ENCODE assay signal across 8 mouse cellular contexts in genomic region chr2:34801516-34802482, GRCm38 (mm10). TPM values are rescaled to one million over a fixed set of nuclear protein-coding genes. Genes with fewer than 3 reads are reported as not detected.
A peak's percentile ranks its signal among the peaks of the same experiment; 100 is the strongest.
DNase-seq lines count a peak whose midpoint lies in the region; ATAC-seq and TF ChIP-seq lines count a peak whose summit lies in the region.

No protein-coding gene starts in this region.

- peak; percentile 96 for TF ChIP-seq POLR2A in heart, adult 2 months (IDR thresholded peaks at IDR 0.05; ENCODE audit: insufficient read depth, low read depth, low read length)

- H3K4me3 ChIP-seq in embryonic facial prominence, embryonic 14.5 days (ENCODE audit: low read depth, low read length), result peak overlapping the region; percentile 65
- H3K4me3 ChIP-seq in heart, adult 2 months, result peak overlapping the region; percentile 68
- peak overlapping the region; percentile 69 for H3K4me3 ChIP-seq in limb, embryonic 13.5 days
- peak overlapping the region; percentile 61 for H3K4me3 ChIP-seq in midbrain, embryonic 16.5 days (ENCODE audit: low read depth, low read length)

- no peaks in the 10 kb centered on the region for H3K9me3 ChIP-seq in embryonic facial prominence, embryonic 14.5 days (ENCODE audit: control insufficient read depth, low read length)
- H3K9me3 ChIP-seq in limb, embryonic 13.5 days, result no peaks in the 10 kb centered on the region
- no peaks in the 10 kb centered on the region for H3K9me3 ChIP-seq in midbrain, embryonic 16.5 days (replicated peaks; ENCODE audit: control insufficient read depth, low read length, poor library complexity, severe bottlenecking)

- peak; percentile 96 for ATAC-seq in embryonic facial prominence, embryonic 14.5 days (ENCODE audit: low read depth)
- peak; percentile 97 for ATAC-seq in limb, embryonic 13.5 days (ENCODE audit: low FRiP score, low read depth)
- ATAC-seq in midbrain, embryonic 16.5 days, result peak; percentile 97

- intact Hi-C loops in heart, adult 2 months (cut with DNase I), result loop anchor here (1.0 kb wide), 1 partner anchor 25 kb away; the partner anchor contains the start of gene Fbxw2

- H3K4me1 ChIP-seq in embryonic facial prominence, embryonic 14.5 days (ENCODE audit: control insufficient read depth, insufficient read depth, low read length), result peaks cover 19% of the 10 kb centered on the region
- H3K4me1 ChIP-seq in heart, adult 2 months (ENCODE audit: control insufficient read depth, insufficient read depth, low read length), result peaks cover 12% of the 10 kb centered on the region
- H3K4me1 ChIP-seq in limb, embryonic 13.5 days, result peaks cover 31% of the 10 kb centered on the region
- peaks cover 17% of the 10 kb centered on the region for H3K4me1 ChIP-seq in midbrain, embryonic 16.5 days (ENCODE audit: control insufficient read depth, insufficient read depth, low read length)

- peak overlapping the region; percentile 87 for H3K9ac ChIP-seq in embryonic facial prominence, embryonic 14.5 days (ENCODE audit: low read depth, low read length)
- peak overlapping the region; percentile 75 for H3K9ac ChIP-seq in heart, adult 2 months (ENCODE audit: low read depth, low read length)
- peak overlapping the region; percentile 84 for H3K9ac ChIP-seq in limb, embryonic 13.5 days
- H3K9ac ChIP-seq in midbrain, embryonic 16.5 days (ENCODE audit: low read depth, low read length), result peak overlapping the region; percentile 83

- peak; percentile 41 for TF ChIP-seq CTCF in heart, adult 2 months (IDR thresholded peaks at IDR 0.05)

- H3K27ac ChIP-seq in embryonic facial prominence, embryonic 14.5 days (replicated peaks; ENCODE audit: low read depth, low read length), result peak overlapping the region; percentile 71
- H3K27ac ChIP-seq in heart, adult 2 months, result peak overlapping the region; percentile 90
- peak overlapping the region; percentile 85 for H3K27ac ChIP-seq in limb, embryonic 13.5 days
- H3K27ac ChIP-seq in midbrain, embryonic 16.5 days (ENCODE audit: low read length), result peak overlapping the region; percentile 91

- no peaks in the 10 kb centered on the region for H3K27me3 ChIP-seq in embryonic facial prominence, embryonic 14.5 days (replicated peaks; ENCODE audit: control insufficient read depth, insufficient read depth, low read length)
- no peaks in the 10 kb centered on the region for H3K27me3 ChIP-seq in heart, adult 2 months (ENCODE audit: control insufficient read depth, insufficient read depth, low read length)
- no peaks in the 10 kb centered on the region for H3K27me3 ChIP-seq in limb, embryonic 13.5 days
- no peaks in the 10 kb centered on the region for H3K27me3 ChIP-seq in midbrain, embryonic 16.5 days (ENCODE audit: control insufficient read depth, insufficient read depth, low read depth, low read length)

- peaks cover 6% of the 10 kb centered on the region for H3K79me2 ChIP-seq in heart, adult 2 months (replicated peaks; ENCODE audit: control insufficient read depth, insufficient read depth, low read length)

- H3K4me2 ChIP-seq in embryonic facial prominence, embryonic 14.5 days (ENCODE audit: low read depth, low read length), result peak overlapping the region; percentile 41; the same call in 1 of the 2 replicates
- peak overlapping the region; percentile 85 for H3K4me2 ChIP-seq in limb, embryonic 13.5 days (replicated peaks)
- peak overlapping the region; percentile 43 for H3K4me2 ChIP-seq in midbrain, embryonic 16.5 days (ENCODE audit: low read length)

- TF ChIP-seq EP300 in heart, adult 2 months (IDR thresholded peaks at IDR 0.05; ENCODE audit: insufficient read depth, low read depth, low read length), result peak; percentile 85

- H3K36me3 ChIP-seq in embryonic facial prominence, embryonic 14.5 days (ENCODE audit: control insufficient read depth, insufficient read depth, low read length), result peaks cover 27% of the 10 kb centered on the region
- peaks cover 27% of the 10 kb centered on the region for H3K36me3 ChIP-seq in heart, adult 2 months (ENCODE audit: control insufficient read depth, insufficient read depth, low read length)
- peaks cover 20% of the 10 kb centered on the region for H3K36me3 ChIP-seq in limb, embryonic 13.5 days
- H3K36me3 ChIP-seq in midbrain, embryonic 16.5 days (ENCODE audit: control insufficient read depth, insufficient read depth, low read length), result no peaks in the 10 kb centered on the region

- 6% methylated on average over 38 of the region's 39 CpGs for WGBS in embryonic facial prominence, embryonic 14.5 days
- WGBS in heart, adult 2 months, result 7% methylated on average over 39 of the region's 39 CpGs
- 5% methylated on average over 39 of the region's 39 CpGs for WGBS in limb, embryonic 13.5 days
- 5% methylated on average over 39 of the region's 39 CpGs for WGBS in midbrain, embryonic 16.5 days

- DNase-seq in 3T3-L1 (ENCODE audit: low read depth, low spot score), result peak; percentile 100
- peak; percentile 74 to 91 for DNase-seq in adrenal gland, postnatal 4 days (ENCODE audit: low spot score in 2 of 2)
- peak; percentile 100 for DNase-seq in embryonic facial prominence, embryonic 14.5 days (ENCODE audit: low spot score)
- DNase-seq in heart, adult 2 months, result peak; percentile 95 to 98
- DNase-seq in kidney, adult 8-10 months, result peak; percentile 98
- peak; percentile 93 to 98 for DNase-seq in spleen, postnatal 10 days (ENCODE audit: low spot score in 2 of 2)

RNA-seq across cellular contexts. Expression of gene Rabepk, which starts 2.1 kb away (rescaled TPM):
- total RNA-seq in adrenal gland, postnatal 4 days (2021), result 10 to 100 TPM; 29.7 to 31.4 TPM
- 39.1 and 40.8 TPM in 2 replicates for polyA plus RNA-seq in embryonic facial prominence, embryonic 14.5 days (2014; fragmentation: Nextera tagmentation; extraction: Ambion mirVana)
- 10 to 100 TPM; 12.1 to 13.3 TPM for total RNA-seq in heart, adult 2 months (2021)
- polyA plus RNA-seq in heart, adult 2 months (2012; rRNA removed), result 19.3 and 23.4 TPM in 2 replicates
- 37.8 and 41.4 TPM in 2 replicates for polyA plus RNA-seq in limb, embryonic 13.5 days (2015; fragmentation: Nextera tagmentation; extraction: Ambion mirVana)
- polyA plus RNA-seq in midbrain, embryonic 16.5 days (2015; fragmentation: Nextera tagmentation; extraction: Ambion mirVana), result 24.5 and 27.4 TPM in 2 replicates

RNA-seq across cellular contexts. Expression of gene Fbxw2, which starts 24.3 kb away (rescaled TPM):
- total RNA-seq in adrenal gland, postnatal 4 days (2021), result 10 to 100 TPM; 70.4 to 77.6 TPM
- 64.1 and 75.1 TPM in 2 replicates for polyA plus RNA-seq in embryonic facial prominence, embryonic 14.5 days (2014; fragmentation: Nextera tagmentation; extraction: Ambion mirVana)
- total RNA-seq in heart, adult 2 months (2021), result 10 to 100 TPM; 40.2 to 45.3 TPM
- polyA plus RNA-seq in heart, adult 2 months (2012; rRNA removed), result 29.5 and 49.2 TPM in 2 replicates
- 93.1 and 93.4 TPM in 2 replicates for polyA plus RNA-seq in limb, embryonic 13.5 days (2015; fragmentation: Nextera tagmentation; extraction: Ambion mirVana)
- polyA plus RNA-seq in midbrain, embryonic 16.5 days (2015; fragmentation: Nextera tagmentation; extraction: Ambion mirVana), result 102 and 106 TPM in 2 replicates

RNA-seq across cellular contexts. Expression of gene Hspa5, which starts 30.0 kb away (rescaled TPM):
- total RNA-seq in adrenal gland, postnatal 4 days (2021), result 100 to 1,000 TPM; 449 to 473 TPM
- polyA plus RNA-seq in embryonic facial prominence, embryonic 14.5 days (2014; fragmentation: Nextera tagmentation; extraction: Ambion mirVana), result 906 and 942 TPM in 2 replicates
- total RNA-seq in heart, adult 2 months (2021), result 100 to 1,000 TPM; 752 to 818 TPM
- polyA plus RNA-seq in heart, adult 2 months (2012; rRNA removed), result 427 and 503 TPM in 2 replicates
- 842 and 937 TPM in 2 replicates for polyA plus RNA-seq in limb, embryonic 13.5 days (2015; fragmentation: Nextera tagmentation; extraction: Ambion mirVana)
- 420 and 450 TPM in 2 replicates for polyA plus RNA-seq in midbrain, embryonic 16.5 days (2015; fragmentation: Nextera tagmentation; extraction: Ambion mirVana)

RNA-seq across cellular contexts. Expression of gene Gm34653, which starts 31.0 kb away (rescaled TPM):
- under 1 TPM in 1 of 2 experiments, not detected in 1; 0.17 TPM for total RNA-seq in adrenal gland, postnatal 4 days (2021)
- not detected in 2 replicates for polyA plus RNA-seq in embryonic facial prominence, embryonic 14.5 days (2014; fragmentation: Nextera tagmentation; extraction: Ambion mirVana)
- total RNA-seq in heart, adult 2 months (2021), result not detected
- polyA plus RNA-seq in heart, adult 2 months (2012; rRNA removed), result not detected in 2 replicates
- polyA plus RNA-seq in limb, embryonic 13.5 days (2015; fragmentation: Nextera tagmentation; extraction: Ambion mirVana), result 0.09 TPM in 1 of 2 replicates, not detected in the other
- polyA plus RNA-seq in midbrain, embryonic 16.5 days (2015; fragmentation: Nextera tagmentation; extraction: Ambion mirVana), result not detected in 2 replicates

RNA-seq across cellular contexts. Expression of gene Gapvd1, which starts 46.8 kb away (rescaled TPM):
- 10 to 100 TPM; 69.2 to 79.9 TPM for total RNA-seq in adrenal gland, postnatal 4 days (2021)
- 87.2 and 92.3 TPM in 2 replicates for polyA plus RNA-seq in embryonic facial prominence, embryonic 14.5 days (2014; fragmentation: Nextera tagmentation; extraction: Ambion mirVana)
- total RNA-seq in heart, adult 2 months (2021), result 10 to 100 TPM; 35.5 to 36.7 TPM
- 10.2 and 17.7 TPM in 2 replicates for polyA plus RNA-seq in heart, adult 2 months (2012; rRNA removed)
- 89.7 and 97.3 TPM in 2 replicates for polyA plus RNA-seq in limb, embryonic 13.5 days (2015; fragmentation: Nextera tagmentation; extraction: Ambion mirVana)
- polyA plus RNA-seq in midbrain, embryonic 16.5 days (2015; fragmentation: Nextera tagmentation; extraction: Ambion mirVana), result 107 and 113 TPM in 2 replicates

Comparison
In these comparisons a context has a peak if more than half of its experiments do, and no peak if none do; other contexts are left out.
1. Peak in every context shown above with its lines: DNase-seq, ATAC-seq, H3K4me3 ChIP-seq and H3K27ac ChIP-seq.